Mouse (Mus musculus) cerebellum, adult 2 months (tissue): ENCODE results near the gene Etfa. TPM values are rescaled to one million over a fixed set of nuclear protein-coding genes. Genes with fewer than 3 reads are reported as not detected.

Source experiments
- DNase-seq, 2 experiments: peaks; one replicate each; pipeline ENCODE4 v3.0.0; 2021
- H3K27ac ChIP-seq: fragments of 200-500 bp; 2 replicates; pipeline ENCODE4 v1.5.1; 2012; ENCODE audit warnings: low read length, control low read depth, inconsistent platforms; ENCODE audit not compliant: insufficient read depth
- H3K27me3 ChIP-seq: fragments of 200-500 bp; 2 replicates; pipeline ENCODE4 v1.6.1; 2012; ENCODE audit warnings: inconsistent platforms, mild to moderate bottlenecking, low read length, moderate library complexity; ENCODE audit not compliant: control insufficient read depth, insufficient read depth
- H3K4me1 ChIP-seq: fragments of 200-500 bp; 2 replicates; pipeline ENCODE4 v1.6.1; 2011; ENCODE audit warnings: low read length; ENCODE audit not compliant: control insufficient read depth, insufficient read depth
- H3K4me3 ChIP-seq: fragments of 200-500 bp; replicated peaks from 2 replicates; pipeline ENCODE3; 2011; ENCODE audit warnings: mild to moderate bottlenecking, low read depth, low read length, control low read depth; ENCODE audit not compliant: insufficient read depth
- CTCF ChIP-seq: fragments of 200-500 bp; IDR thresholded peaks from 2 replicates; pipeline ENCODE4 v1.5.1; 2011; ENCODE audit warnings: low read depth, mild to moderate bottlenecking, control low read depth, low read length, moderate library complexity, borderline replicate concordance; ENCODE audit not compliant: insufficient read depth
- POLR2A ChIP-seq: fragments of 200-500 bp; IDR thresholded peaks from 2 replicates; pipeline ENCODE4 v1.6.1; 2011; ENCODE audit warnings: low read length, control low read depth, borderline replicate concordance; ENCODE audit not compliant: insufficient read depth
- WGBS: fragments of 180-500 bp; shearing (Covaris S2); methylation state at CpG from one replicate; pipeline ENCODE4 v1.1.7; 2018; 5-methylcytosine and 5-hydroxymethylcytosine counted together
- polyA plus RNA-seq: library from polyadenylated mRNA; depleted of rRNA; stranded (reverse); fragments of >200 nt; gene quantifications from 2 replicates; pipeline ENCODE4 v1.2.3, GENCODE M21; 2012

Gene Etfa
- polyA plus RNA-seq, 1 experiment = 62.3 TPM

DNA sequence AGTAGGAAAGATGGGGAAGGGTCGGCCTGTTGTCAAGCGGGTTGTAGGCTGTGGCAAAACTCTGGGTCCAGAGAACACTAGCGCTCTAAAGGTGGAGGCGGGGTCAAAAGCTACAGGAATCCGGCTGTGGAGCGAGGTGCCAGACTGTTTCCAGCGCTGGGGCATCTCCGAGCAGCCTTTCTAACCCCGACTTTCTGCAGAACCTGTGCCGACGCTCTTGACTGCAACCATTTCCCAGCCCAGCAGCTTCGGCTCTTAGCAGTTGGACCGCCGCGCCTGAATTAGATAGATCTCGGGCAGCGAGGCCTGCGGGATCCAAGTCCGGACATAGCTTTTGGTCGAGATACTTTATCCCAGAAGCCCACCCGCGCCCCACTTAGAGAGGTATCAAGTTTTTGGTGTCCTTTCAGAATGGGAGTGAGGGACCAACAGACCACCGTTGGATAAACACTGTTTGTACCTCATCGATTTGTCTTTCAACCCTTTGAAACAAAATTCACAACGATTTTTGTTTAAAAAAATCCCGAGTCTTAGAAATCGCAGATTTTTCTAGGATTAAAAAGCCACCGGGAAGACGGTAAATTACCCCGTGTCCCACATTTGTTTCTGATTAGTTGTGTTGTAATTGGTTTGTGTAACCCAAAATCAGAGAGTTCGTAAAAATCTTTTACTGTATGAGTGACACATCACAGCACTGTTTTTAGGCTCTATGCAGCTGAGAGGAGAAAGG lies 27.8 kb upstream of the Etfa start:
- peaks cover 34% of the 10 kb centered on the region; the same call in 1 of the 2 replicates for H3K27me3 ChIP-seq
- DNase-seq = peak; percentile 17 to 31
- WGBS = 7% methylated on average over 31 of the region's 31 CpGs

GRCm38 (mm10) chr9:55539006-55539405 lies 27.0 kb upstream of the Etfa start:
- no peak for DNase-seq
- TF ChIP-seq CTCF (no peak), POLR2A (no peak)
- Histone ChIP-seq H3K4me3 (no peak overlapping the region), H3K4me1 (no peaks in the 10 kb centered on the region), H3K27ac (no peak overlapping the region), H3K27me3 (peaks cover 32% of the 10 kb centered on the region; the same call in 1 of the 2 replicates)
- 19% methylated on average over 1 of the region's 1 CpGs for WGBS

More for the DNA sequence above, 27.8 kb upstream of the Etfa start:
- Histone ChIP-seq H3K4me3 (no peak overlapping the region), H3K27ac (no peak overlapping the region), H3K4me1 (no peaks in the 10 kb centered on the region)
- TF ChIP-seq CTCF (no peak), POLR2A (no peak)

- H3K4me1 ChIP-seq = no peaks in the 10 kb centered on the region
- peaks cover 28% of the 10 kb centered on the region; the same call in 1 of the 2 replicates for H3K27me3 ChIP-seq
- no peak within 1 kb of the TSS for H3K27ac ChIP-seq
- H3K4me3 ChIP-seq = no peak within 1 kb of the TSS
- peak in 1 of 2 experiments; percentile 11 for DNase-seq
- TF ChIP-seq POLR2A = no peak
- no peak for TF ChIP-seq CTCF
- 20% methylated on average over 4 of the region's 4 CpGs for whole genome bisulfite sequencing
These were observed 26.3 kb upstream of the Etfa start, which contains the start of gene Isl2 for GRCm38 (mm10) chr9:55538377-55538776. Gene Isl2, plus strand, starts transcription at chr9:55538672.

DNA sequence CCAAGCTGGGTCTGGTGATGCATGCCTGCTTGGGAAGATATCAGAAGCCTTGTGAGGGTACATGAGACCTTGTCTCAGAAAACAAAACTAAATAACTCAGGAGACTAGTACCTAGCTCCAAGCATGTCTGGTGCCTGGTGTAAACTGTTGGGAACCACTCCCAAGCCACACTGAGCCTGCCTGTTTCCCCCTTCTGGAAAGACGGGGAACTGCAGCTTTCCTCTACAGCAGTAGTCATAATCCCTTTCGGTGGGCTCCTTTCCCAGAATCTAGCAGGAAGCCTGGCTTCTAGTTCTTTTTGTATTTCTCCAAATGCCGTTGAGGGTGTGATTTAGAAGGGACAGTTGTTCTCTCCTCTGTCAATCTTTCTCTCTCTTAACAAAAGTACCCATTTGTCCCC lies 23.9 kb upstream of the Etfa start:
- DNase-seq = peak; percentile 29 to 35
- Histone ChIP-seq H3K4me3 (no peak overlapping the region), H3K27me3 (peaks cover 12% of the 10 kb centered on the region; the same call in 1 of the 2 replicates), H3K27ac (no peak overlapping the region), H3K4me1 (no peaks in the 10 kb centered on the region)
- 3% methylated on average over 3 of the region's 3 CpGs for WGBS
- peak; percentile 75 for TF ChIP-seq CTCF
- TF ChIP-seq POLR2A = no peak

- H3K4me3 ChIP-seq = no peak overlapping the region
- H3K4me1 ChIP-seq = no peaks in the 10 kb centered on the region
- 40% methylated on average over 4 of the region's 4 CpGs for WGBS
- no peak for DNase-seq
- peak; percentile 25; the same call in 1 of the 2 replicates for TF ChIP-seq CTCF
- TF ChIP-seq POLR2A = no peak
- no peaks in the 10 kb centered on the region; the same call in 1 of the 2 replicates for H3K27me3 ChIP-seq
- no peak overlapping the region for H3K27ac ChIP-seq
These were observed 13.7 kb upstream of the Etfa start for GRCm38 (mm10) chr9:55525716-55526115.

DNA sequence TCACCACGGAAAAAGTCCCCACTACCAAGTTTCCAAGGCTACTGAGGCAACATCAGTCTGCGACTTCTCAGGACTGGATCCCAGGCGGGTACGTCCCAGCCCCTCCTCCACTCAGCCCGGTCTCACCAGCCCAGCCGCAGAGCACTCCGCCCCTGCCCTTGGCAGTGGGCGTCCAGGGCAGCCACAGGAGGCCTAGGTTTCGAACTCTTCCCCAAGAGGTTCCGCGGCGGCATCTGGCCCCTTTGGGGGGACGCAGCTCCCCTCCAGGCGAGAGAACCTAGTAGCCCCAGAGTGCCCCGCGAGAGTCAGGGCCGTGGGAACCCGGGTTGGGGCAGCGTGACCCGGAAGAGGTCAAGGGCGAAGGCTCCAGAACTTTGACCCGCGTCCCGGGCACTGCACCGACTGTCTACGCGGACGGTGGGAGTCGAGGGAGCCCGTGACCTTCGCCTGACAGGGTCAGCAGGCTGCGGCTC lies 486 bp downstream of the Etfa start:
- Histone ChIP-seq H3K4me1 (no peaks in the 10 kb centered on the region), H3K27ac (peak overlapping the region; percentile 48), H3K4me3 (peak overlapping the region; percentile 63), H3K27me3 (no peaks in the 10 kb centered on the region)
- peak in 1 of 2 experiments; percentile 47 for DNase-seq
- WGBS = under 1% methylated on average over 32 of the region's 32 CpGs
- TF ChIP-seq POLR2A (no peak), CTCF (no peak)

- Histone ChIP-seq H3K27ac (no peak overlapping the region), H3K4me3 (no peak overlapping the region), H3K27me3 (no peaks in the 10 kb centered on the region), H3K4me1 (0 out of 2 replicates have a peak, but pooled peaks cover under 1% of the 10 kb centered on the region)
- peak in 1 of 2 experiments; percentile 13 for DNase-seq
- TF ChIP-seq POLR2A (no peak), CTCF (no peak)
- 75% methylated on average over 10 of the region's 10 CpGs for WGBS
These were observed 1.3 kb downstream of the Etfa start for GRCm38 (mm10) chr9:55510651-55511235.

GRCm38 (mm10) chr9:55509731-55510130 lies 2.3 kb downstream of the Etfa start:
- DNase-seq = no peak
- WGBS = 87% methylated on average over 1 of the region's 1 CpGs
- TF ChIP-seq CTCF (no peak), POLR2A (no peak)
- no peak overlapping the region for H3K4me3 ChIP-seq
- H3K4me1 ChIP-seq = peaks cover 3% of the 10 kb centered on the region; the same call in 1 of the 2 replicates
- H3K27me3 ChIP-seq = no peaks in the 10 kb centered on the region
- H3K27ac ChIP-seq = no peak overlapping the region
